Mouse (Mus musculus): ENCODE measurements around the gene Hemk1. TPM values are rescaled to one million over a fixed set of nuclear protein-coding genes. Genes with fewer than 3 reads are reported as not detected.

Gene Hemk1
- polyA plus RNA-seq (2012; rRNA removed) = 9.8 and 9.9 TPM in 2 replicates

DNA sequence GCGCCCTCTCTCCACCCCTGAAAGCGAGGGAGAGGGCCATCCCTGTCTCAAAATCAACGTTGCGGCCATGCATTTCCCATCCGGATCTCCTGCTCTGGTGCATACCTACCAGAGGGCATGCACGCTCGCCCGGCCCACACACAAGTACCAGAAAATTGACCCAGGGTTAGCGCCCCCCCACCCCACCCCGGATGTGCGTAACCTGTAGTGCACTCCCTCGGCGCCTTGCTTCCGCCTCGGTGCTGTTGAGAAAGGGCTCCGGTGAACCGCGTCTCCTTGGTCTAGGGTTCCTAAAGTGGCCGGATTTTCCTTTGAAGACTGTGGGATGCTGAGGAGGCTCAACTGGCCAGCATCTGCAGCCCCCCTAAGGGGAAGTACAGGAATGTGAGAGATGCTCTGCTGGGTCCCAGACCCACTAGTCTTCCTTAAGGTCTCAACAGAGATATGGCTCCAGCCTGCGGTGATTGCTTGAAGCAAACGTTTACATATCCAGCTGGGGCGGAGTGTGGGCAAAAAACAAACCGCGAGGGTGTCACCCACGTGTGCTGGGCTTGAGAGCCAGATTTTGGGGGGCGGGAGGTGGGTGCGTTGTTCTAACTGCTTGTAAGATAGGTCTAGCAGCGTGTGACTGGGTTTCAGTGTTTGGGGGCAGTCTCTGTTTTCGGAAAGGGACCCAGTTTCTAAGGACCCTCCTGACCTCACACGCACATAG is at the start of gene Hemk1:
Gene Hemk1 (minus strand): TSS at position 179 of the 712 bp plus-strand sequence.
- Histone ChIP-seq H3K4me1 (ENCODE audit: control insufficient read depth, insufficient read depth, insufficient read length, low read length) (peaks cover 3% of the 10 kb centered on the region; the same call in 1 of the 2 replicates), H3K4me3 (ENCODE audit: low read depth, low read length) (peak within 1 kb of the TSS; percentile 94), H3K27me3 (ENCODE audit: control insufficient read depth, insufficient read depth, low read length) (no peaks in the 10 kb centered on the region), H3K27ac (ENCODE audit: insufficient read depth, low read depth, low read length) (peak within 1 kb of the TSS; percentile 48), H3K36me3 (ENCODE audit: control insufficient read depth, insufficient read depth, low read length) (no peaks in the 10 kb centered on the region)
- TF ChIP-seq CTCF (IDR thresholded peaks at IDR 0.05; ENCODE audit: extremely low read depth, insufficient read length, insufficient replicate concordance, low read depth, low read length) (0 out of 2 replicates have a peak, but pooled peaks have one; percentile 8), POLR2A (IDR thresholded peaks at IDR 0.05; ENCODE audit: low read depth, low read length) (peak; percentile 30; the same call in 1 of the 2 replicates)
- 2% methylated on average over 30 of the region's 30 CpGs for WGBS

DNA sequence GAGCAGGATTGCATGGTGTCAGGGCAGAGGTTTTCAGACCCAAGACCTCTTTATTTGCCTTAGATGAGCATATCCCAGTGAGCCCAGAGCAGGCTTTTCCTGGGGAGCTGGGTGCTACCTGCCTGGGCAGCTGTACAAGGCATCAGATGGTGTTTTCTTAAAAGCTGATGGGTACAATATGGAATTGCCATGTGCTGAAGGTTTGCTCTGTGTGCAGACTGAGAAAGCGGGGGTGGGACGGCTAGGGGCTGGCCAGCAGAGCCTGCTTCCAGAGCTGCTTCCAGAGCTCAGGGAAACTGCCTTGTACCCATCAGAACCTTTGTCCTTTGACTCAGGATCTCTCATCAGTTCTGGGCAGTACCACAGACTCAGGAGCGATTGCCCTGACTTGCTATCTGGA is 49.6 kb upstream of the Hemk1 start:
- H3K27ac ChIP-seq (ENCODE audit: insufficient read depth, low read depth, low read length) = no peak overlapping the region
- TF ChIP-seq POLR2A (IDR thresholded peaks at IDR 0.05; ENCODE audit: low read depth, low read length) = no peak
- TF ChIP-seq CTCF (IDR thresholded peaks at IDR 0.05; ENCODE audit: extremely low read depth, insufficient read length, insufficient replicate concordance, low read depth, low read length) = no peak
- no peak overlapping the region for H3K4me3 ChIP-seq (ENCODE audit: low read depth, low read length)
- 87% methylated on average over 3 of the region's 3 CpGs for WGBS
- H3K36me3 ChIP-seq (ENCODE audit: control insufficient read depth, insufficient read depth, low read length) = no peaks in the 10 kb centered on the region
- H3K27me3 ChIP-seq (ENCODE audit: control insufficient read depth, insufficient read depth, low read length) = no peaks in the 10 kb centered on the region; the same call in 1 of the 2 replicates
- no peaks in the 10 kb centered on the region for H3K4me1 ChIP-seq (ENCODE audit: control insufficient read depth, insufficient read depth, insufficient read length, low read length)

DNA sequence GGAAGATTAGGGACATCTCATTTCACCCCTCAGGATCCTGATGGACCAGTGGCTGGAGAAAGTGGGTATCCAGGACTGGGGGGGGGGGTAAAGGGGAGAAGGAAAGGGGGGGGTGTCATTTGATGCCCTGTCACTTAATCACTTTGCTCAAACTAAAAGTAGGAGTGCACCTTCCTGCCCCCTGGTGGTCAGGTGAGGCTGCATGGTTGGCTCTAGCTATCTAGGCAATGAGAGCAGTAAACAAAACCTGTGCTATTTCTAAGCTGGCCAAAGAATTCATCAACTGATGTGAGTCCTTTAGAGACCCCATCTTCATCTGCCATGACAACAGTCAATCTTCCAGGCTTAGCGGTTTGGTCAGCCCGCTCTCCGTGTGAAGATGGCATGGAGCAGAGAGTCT is 48.6 kb upstream of the Hemk1 start:
- Histone ChIP-seq H3K27ac (ENCODE audit: insufficient read depth, low read depth, low read length) (no peak overlapping the region), H3K4me1 (ENCODE audit: control insufficient read depth, insufficient read depth, insufficient read length, low read length) (no peaks in the 10 kb centered on the region), H3K27me3 (ENCODE audit: control insufficient read depth, insufficient read depth, low read length) (no peaks in the 10 kb centered on the region; the same call in 1 of the 2 replicates), H3K4me3 (ENCODE audit: low read depth, low read length) (no peak overlapping the region), H3K36me3 (ENCODE audit: control insufficient read depth, insufficient read depth, low read length) (no peaks in the 10 kb centered on the region)
- TF ChIP-seq POLR2A (IDR thresholded peaks at IDR 0.05; ENCODE audit: low read depth, low read length) (no peak), CTCF (IDR thresholded peaks at IDR 0.05; ENCODE audit: extremely low read depth, insufficient read length, insufficient replicate concordance, low read depth, low read length) (peak; percentile 59; the same call in 1 of the 2 replicates)
- 50% methylated on average over 3 of the region's 3 CpGs for WGBS

DNA sequence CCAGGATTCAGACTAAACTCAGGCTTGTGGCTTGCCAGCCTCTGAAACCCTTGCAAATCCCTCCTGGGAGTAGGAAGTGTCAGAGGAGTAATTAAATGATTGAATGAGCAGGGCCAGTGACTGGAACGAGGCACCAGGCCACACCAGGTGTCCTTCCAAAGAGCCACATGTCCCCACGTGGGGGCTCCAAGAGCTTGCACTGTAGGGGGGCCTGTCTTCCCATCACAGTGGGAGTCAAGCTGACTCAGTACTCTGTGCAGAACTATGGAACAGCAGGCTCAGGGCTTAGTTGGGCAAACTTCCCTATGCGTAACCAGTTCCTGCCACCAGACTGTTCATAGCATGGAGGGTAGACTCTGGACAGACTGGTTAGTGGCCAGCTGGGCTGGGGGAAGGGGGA is 46.2 kb upstream of the Hemk1 start:
- Histone ChIP-seq H3K27ac (ENCODE audit: insufficient read depth, low read depth, low read length) (no peak overlapping the region), H3K4me1 (ENCODE audit: control insufficient read depth, insufficient read depth, insufficient read length, low read length) (no peaks in the 10 kb centered on the region), H3K27me3 (ENCODE audit: control insufficient read depth, insufficient read depth, low read length) (no peaks in the 10 kb centered on the region; the same call in 1 of the 2 replicates), H3K4me3 (ENCODE audit: low read depth, low read length) (no peak overlapping the region), H3K36me3 (ENCODE audit: control insufficient read depth, insufficient read depth, low read length) (no peaks in the 10 kb centered on the region)
- WGBS = 36% methylated on average over 3 of the region's 3 CpGs
- no peak for TF ChIP-seq POLR2A (IDR thresholded peaks at IDR 0.05; ENCODE audit: low read depth, low read length)

DNA sequence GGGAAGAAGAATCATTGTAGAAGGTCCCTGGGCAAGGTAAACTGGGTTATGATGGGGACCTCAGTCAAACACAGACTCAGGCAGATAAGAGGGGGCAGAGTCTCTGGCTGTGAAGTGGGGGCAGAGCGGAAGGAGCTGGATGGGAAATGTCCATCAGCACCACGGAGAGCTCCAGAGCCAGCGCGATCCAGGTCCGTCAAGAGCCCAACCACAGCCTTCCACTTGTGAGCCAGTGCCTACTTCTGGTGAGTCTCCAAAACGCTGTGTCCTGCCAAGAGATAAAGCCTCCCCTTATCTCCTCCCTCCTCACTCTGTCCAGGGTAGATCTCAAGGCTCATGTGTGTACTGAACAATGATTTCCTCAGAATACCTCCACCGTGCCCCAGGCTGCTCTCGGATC is 43.6 kb upstream of the Hemk1 start:
- WGBS = 12% methylated on average over 8 of the region's 8 CpGs
- no peak for TF ChIP-seq CTCF (IDR thresholded peaks at IDR 0.05; ENCODE audit: extremely low read depth, insufficient read length, insufficient replicate concordance, low read depth, low read length)
- no peak for TF ChIP-seq POLR2A (IDR thresholded peaks at IDR 0.05; ENCODE audit: low read depth, low read length)
- Histone ChIP-seq H3K36me3 (ENCODE audit: control insufficient read depth, insufficient read depth, low read length) (no peaks in the 10 kb centered on the region), H3K4me3 (ENCODE audit: low read depth, low read length) (no peak overlapping the region), H3K4me1 (ENCODE audit: control insufficient read depth, insufficient read depth, insufficient read length, low read length) (no peaks in the 10 kb centered on the region), H3K27me3 (ENCODE audit: control insufficient read depth, insufficient read depth, low read length) (peaks cover 15% of the 10 kb centered on the region), H3K27ac (ENCODE audit: insufficient read depth, low read depth, low read length) (no peak overlapping the region)

DNA sequence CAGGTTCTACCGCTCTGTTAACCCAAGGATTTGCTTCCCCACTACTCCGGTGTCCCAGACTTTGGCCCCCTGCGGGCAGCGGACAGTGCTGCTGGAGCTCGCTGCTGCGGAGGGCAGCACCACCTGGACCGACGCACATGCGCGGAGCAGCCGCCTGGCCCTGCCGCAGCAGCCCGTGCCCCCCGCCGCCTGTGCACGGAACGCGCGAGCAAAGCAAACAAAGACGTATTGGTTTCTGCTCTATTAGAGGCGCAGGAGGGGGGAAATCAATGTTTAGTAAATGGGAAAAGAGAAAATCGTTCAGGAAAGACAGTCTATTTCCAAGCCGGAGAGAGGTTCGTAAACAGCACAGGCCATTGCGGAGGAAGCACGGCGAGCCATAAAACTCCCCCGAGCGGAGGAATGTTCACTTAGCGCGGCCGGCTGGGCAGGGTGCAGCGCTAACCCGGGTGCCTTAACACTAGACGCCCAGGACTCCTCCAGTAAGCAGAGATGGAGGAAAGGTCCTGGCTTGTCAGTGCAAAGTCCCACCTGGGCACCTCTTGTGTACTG is 39.9 kb upstream of the Hemk1 start:
- H3K36me3 ChIP-seq (ENCODE audit: control insufficient read depth, insufficient read depth, low read length) = no peaks in the 10 kb centered on the region
- WGBS = under 1% methylated on average over 35 of the region's 35 CpGs
- TF ChIP-seq POLR2A (IDR thresholded peaks at IDR 0.05; ENCODE audit: low read depth, low read length) = no peak
- no peak for TF ChIP-seq CTCF (IDR thresholded peaks at IDR 0.05; ENCODE audit: extremely low read depth, insufficient read length, insufficient replicate concordance, low read depth, low read length)
- H3K27ac ChIP-seq (ENCODE audit: insufficient read depth, low read depth, low read length) = no peak overlapping the region
- H3K27me3 ChIP-seq (ENCODE audit: control insufficient read depth, insufficient read depth, low read length) = peaks cover 18% of the 10 kb centered on the region
- no peaks in the 10 kb centered on the region for H3K4me1 ChIP-seq (ENCODE audit: control insufficient read depth, insufficient read depth, insufficient read length, low read length)
- H3K4me3 ChIP-seq (ENCODE audit: low read depth, low read length) = peak overlapping the region; percentile 2; the same call in 1 of the 2 replicates

DNA sequence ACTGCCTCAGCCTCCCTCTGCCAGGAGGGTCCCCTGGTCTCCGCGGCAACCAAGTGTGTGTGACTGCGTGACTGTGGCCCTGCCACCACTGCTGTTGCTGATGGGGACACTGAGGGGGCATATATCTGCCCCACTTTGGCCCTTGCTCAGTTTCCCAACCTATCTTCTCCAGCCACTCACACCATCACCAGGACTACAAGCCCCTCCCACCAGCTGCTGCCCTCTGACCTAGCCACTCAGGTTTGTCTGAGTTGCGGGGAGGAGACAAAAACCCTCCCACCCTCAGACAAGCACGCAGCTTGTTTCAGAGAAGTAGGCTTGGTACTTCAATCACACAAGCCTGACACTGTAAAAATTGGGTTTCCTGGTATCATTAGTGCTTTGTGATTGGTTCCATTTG is 37.3 kb upstream of the Hemk1 start:
- H3K4me3 ChIP-seq (ENCODE audit: low read depth, low read length) = no peak overlapping the region
- 21% methylated on average over 5 of the region's 5 CpGs for WGBS
- H3K36me3 ChIP-seq (ENCODE audit: control insufficient read depth, insufficient read depth, low read length) = no peaks in the 10 kb centered on the region
- H3K27me3 ChIP-seq (ENCODE audit: control insufficient read depth, insufficient read depth, low read length) = peaks cover 18% of the 10 kb centered on the region
- no peak for TF ChIP-seq POLR2A (IDR thresholded peaks at IDR 0.05; ENCODE audit: low read depth, low read length)
- H3K27ac ChIP-seq (ENCODE audit: insufficient read depth, low read depth, low read length) = no peak overlapping the region
- H3K4me1 ChIP-seq (ENCODE audit: control insufficient read depth, insufficient read depth, insufficient read length, low read length) = no peaks in the 10 kb centered on the region
